Mouse (Mus musculus) embryonic facial prominence, embryonic 12.5 days (tissue): Measurements from ENCODE around the gene Inpp5f. TPM values are rescaled to one million over a fixed set of nuclear protein-coding genes. Genes with fewer than 3 reads are reported as not detected.

Experiments
- ATAC-seq: fragments of 200-750 bp; cut with Nextera tagmentation; 2 replicates; pipeline ENCODE4 v1.8.0; 2017; ENCODE audit not compliant: insufficient number of reproducible peaks, insufficient read depth, low FRiP score, low TSS enrichment
- H3K27ac ChIP-seq: fragments of 300-500 bp; sonication (generic); 2 replicates; pipeline ENCODE4 v1.5.1; 2016; ENCODE audit warnings: mild to moderate bottlenecking
- H3K27me3 ChIP-seq: fragments of 300-500 bp; sonication (generic); 2 replicates; pipeline ENCODE4 v1.6.1; 2016; ENCODE audit warnings: mild to moderate bottlenecking, moderate library complexity
- H3K36me3 ChIP-seq: fragments of 300-500 bp; sonication (generic); 2 replicates; pipeline ENCODE4 v1.6.1; 2016; ENCODE audit warnings: mild to moderate bottlenecking
- H3K4me1 ChIP-seq: fragments of 300-500 bp; sonication (generic); 2 replicates; pipeline ENCODE4 v1.6.1; 2016
- H3K4me2 ChIP-seq: fragments of 300-500 bp; sonication (generic); replicated peaks from 2 replicates; pipeline ENCODE4 v1.6.1; 2016; ENCODE audit warnings: mild to moderate bottlenecking, moderate library complexity
- H3K4me3 ChIP-seq: fragments of 300-500 bp; sonication (generic); 2 replicates; pipeline ENCODE4 v1.5.1; 2016; ENCODE audit warnings: mild to moderate bottlenecking
- H3K9ac ChIP-seq: fragments of 300-500 bp; sonication (generic); 2 replicates; pipeline ENCODE4 v1.6.1; 2016; ENCODE audit warnings: mild to moderate bottlenecking, moderate library complexity
- H3K9me3 ChIP-seq: fragments of 300-500 bp; sonication (generic); 2 replicates; pipeline ENCODE4 v1.6.1; 2016; ENCODE audit warnings: mild to moderate bottlenecking, moderate library complexity
- WGBS: fragments of 180-500 bp; shearing (Covaris S2); methylation state at CpG from one replicate; pipeline ENCODE4 v1.1.7; 2016; 5-methylcytosine and 5-hydroxymethylcytosine counted together
- polyA plus RNA-seq: library from polyadenylated mRNA; unstranded; fragments of >200 nt; fragmentation: Nextera tagmentation; extraction: Ambion mirVana; gene quantifications from 2 replicates; pipeline ENCODE4 v1.2.1, GENCODE M21; 2016

Inpp5f gene
- polyA plus RNA-seq, 1 experiment from 2014 or later, result 29.9 TPM

DNA sequence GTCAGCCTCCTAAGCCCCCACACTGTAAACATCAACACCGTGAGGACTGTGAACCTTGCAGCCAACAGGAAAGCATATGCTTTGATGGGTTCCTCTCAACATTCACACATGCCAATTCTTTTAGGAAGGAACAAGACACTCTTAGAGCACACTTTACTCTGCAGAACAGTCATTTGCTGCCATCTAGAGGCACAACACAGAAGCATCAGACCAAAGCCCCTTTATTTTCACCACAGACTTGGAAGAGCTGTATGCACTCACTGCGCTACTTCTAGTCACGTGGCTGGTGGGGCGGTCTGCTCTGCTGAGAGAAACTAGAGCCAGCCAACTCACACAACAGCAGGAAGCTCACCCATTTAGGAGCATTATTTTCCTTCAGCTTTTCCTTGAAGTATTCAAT is 113.6 kb downstream of the Inpp5f start:
- ATAC-seq, result peak; percentile 85
- H3K4me1 ChIP-seq, result no peaks in the 10 kb centered on the region
- no peak overlapping the region for H3K4me2 ChIP-seq
- no peak overlapping the region for H3K27ac ChIP-seq
- H3K4me3 ChIP-seq, result no peak overlapping the region
- peaks cover 33% of the 10 kb centered on the region for H3K36me3 ChIP-seq
- 41% methylated on average over 4 of the region's 4 CpGs for WGBS
- no peaks in the 10 kb centered on the region for H3K9me3 ChIP-seq
- no peak overlapping the region for H3K9ac ChIP-seq
- H3K27me3 ChIP-seq, result no peaks in the 10 kb centered on the region

GRCm38 (mm10) chr7:128725189-128725588 is 114.1 kb downstream of the Inpp5f start:
- H3K4me1 ChIP-seq, result no peaks in the 10 kb centered on the region
- H3K27me3 ChIP-seq, result no peaks in the 10 kb centered on the region
- no peak overlapping the region for H3K4me3 ChIP-seq
- H3K9ac ChIP-seq, result no peak overlapping the region
- no peak for ATAC-seq
- 83% methylated on average over 9 of the region's 9 CpGs for WGBS
- no peaks in the 10 kb centered on the region for H3K9me3 ChIP-seq
- H3K36me3 ChIP-seq, result peaks cover 30% of the 10 kb centered on the region
- H3K27ac ChIP-seq, result no peak overlapping the region
- no peak overlapping the region for H3K4me2 ChIP-seq

DNA sequence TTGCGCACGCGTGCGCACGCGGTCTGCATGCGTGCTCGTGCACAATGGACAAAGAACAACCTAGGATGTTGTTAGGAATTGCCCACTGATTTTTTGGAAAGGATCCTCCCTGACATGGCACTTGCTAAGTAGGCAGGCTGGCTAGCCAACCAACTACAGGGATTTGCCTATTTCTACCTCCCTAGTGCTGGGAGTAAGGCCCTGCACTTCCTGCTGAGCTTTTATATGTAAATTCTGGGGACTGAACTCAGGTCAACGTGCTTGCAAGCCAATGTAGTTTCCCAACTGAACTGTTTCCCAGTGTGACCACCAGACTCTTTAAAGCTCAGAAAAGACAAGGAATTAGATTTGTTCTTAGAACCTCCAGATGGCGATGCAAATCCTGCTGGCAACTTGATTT is 115.9 kb downstream of the Inpp5f start:
- peaks cover 16% of the 10 kb centered on the region for H3K36me3 ChIP-seq
- no peaks in the 10 kb centered on the region for H3K4me1 ChIP-seq
- WGBS, result 60% methylated on average over 10 of the region's 10 CpGs
- no peak overlapping the region for H3K27ac ChIP-seq
- no peaks in the 10 kb centered on the region for H3K27me3 ChIP-seq
- H3K9ac ChIP-seq, result no peak overlapping the region
- no peak overlapping the region for H3K4me3 ChIP-seq
- no peak overlapping the region for H3K4me2 ChIP-seq
- ATAC-seq, result no peak
- H3K9me3 ChIP-seq, result no peaks in the 10 kb centered on the region

DNA sequence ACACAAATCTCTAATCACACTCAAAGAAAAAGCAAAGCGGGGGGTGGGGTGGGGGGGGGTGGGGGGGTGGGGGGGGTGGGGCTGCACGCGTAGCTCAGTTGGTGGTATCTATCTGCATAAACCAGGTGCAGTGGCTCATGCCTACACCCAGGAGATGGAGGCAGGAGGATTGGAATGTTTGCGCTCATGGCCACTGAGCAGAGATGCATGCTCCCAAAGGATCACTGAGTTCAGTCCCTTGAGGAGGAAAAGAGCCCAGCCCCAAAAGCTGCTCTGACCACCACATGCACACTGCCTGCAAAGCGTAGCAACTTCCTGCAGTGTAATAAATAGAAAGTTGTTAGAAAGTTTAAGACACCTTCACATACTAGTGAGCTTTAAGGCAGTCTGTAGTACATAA is 116.6 kb downstream of the Inpp5f start:
- Histone ChIP-seq H3K9ac (no peak overlapping the region), H3K27ac (no peak overlapping the region), H3K4me2 (no peak overlapping the region), H3K36me3 (peaks cover 11% of the 10 kb centered on the region), H3K4me1 (no peaks in the 10 kb centered on the region), H3K27me3 (no peaks in the 10 kb centered on the region), H3K9me3 (no peaks in the 10 kb centered on the region), H3K4me3 (no peak overlapping the region)
- 53% methylated on average over 5 of the region's 5 CpGs for WGBS
- no peak for ATAC-seq

GRCm38 (mm10) chr7:128728738-128729137 is 117.6 kb downstream of the Inpp5f start:
- Histone ChIP-seq H3K36me3 (peaks cover 4% of the 10 kb centered on the region; the same call in 1 of the 2 replicates), H3K27ac (no peak overlapping the region), H3K4me2 (no peak overlapping the region), H3K27me3 (no peaks in the 10 kb centered on the region), H3K9me3 (no peaks in the 10 kb centered on the region), H3K4me1 (no peaks in the 10 kb centered on the region), H3K4me3 (no peak overlapping the region), H3K9ac (no peak overlapping the region)
- no peak for ATAC-seq
- 90% methylated on average over 10 of the region's 10 CpGs for WGBS

DNA sequence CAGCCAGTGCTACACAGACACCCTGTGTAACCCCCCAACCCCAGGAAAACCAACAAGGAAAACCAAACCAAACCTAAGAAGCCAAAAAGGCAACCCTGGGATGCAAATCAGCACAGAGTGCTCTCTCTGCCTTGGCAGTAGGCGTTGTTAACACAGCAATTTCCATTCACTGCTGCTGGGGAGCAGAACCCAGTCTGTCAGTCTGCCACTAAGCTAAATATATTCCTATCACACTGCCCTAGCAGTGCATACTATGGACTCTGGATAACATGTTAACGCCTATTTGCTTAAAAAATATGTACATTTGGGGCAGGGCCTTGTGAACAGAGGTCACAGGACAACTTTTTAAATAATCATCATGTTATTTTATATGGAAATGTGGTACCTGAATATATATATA is 120.5 kb downstream of the Inpp5f start:
- Histone ChIP-seq H3K9ac (no peak overlapping the region), H3K27ac (no peak overlapping the region), H3K4me3 (no peak overlapping the region), H3K4me1 (no peaks in the 10 kb centered on the region), H3K9me3 (no peaks in the 10 kb centered on the region), H3K4me2 (no peak overlapping the region), H3K36me3 (peaks cover 5% of the 10 kb centered on the region), H3K27me3 (no peaks in the 10 kb centered on the region)
- 81% methylated on average over 2 of the region's 2 CpGs for WGBS
- ATAC-seq, result no peak

DNA sequence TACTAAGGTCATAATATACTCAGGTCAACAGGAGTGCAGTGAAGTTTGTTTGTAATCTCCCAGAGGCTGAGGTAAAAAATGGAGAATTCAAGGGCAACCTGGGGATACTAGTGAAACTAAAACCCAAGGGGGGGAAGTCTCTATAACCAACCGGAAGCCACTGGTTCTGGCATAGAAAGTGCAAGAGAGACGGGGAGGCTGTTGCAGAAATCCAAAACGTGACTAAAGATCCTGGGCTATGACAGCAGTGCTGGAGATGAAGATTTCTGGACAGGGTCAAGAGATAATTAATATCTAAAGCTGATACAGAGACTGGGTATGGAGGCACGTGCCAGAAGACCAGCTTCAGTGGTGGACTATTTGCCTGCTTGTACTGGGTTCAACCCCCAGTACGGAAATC is 126.9 kb downstream of the Inpp5f start:
- WGBS, result 75% methylated on average over 5 of the region's 5 CpGs
- H3K9me3 ChIP-seq, result no peaks in the 10 kb centered on the region
- H3K27me3 ChIP-seq, result peaks cover 3% of the 10 kb centered on the region; the same call in 1 of the 2 replicates
- H3K27ac ChIP-seq, result no peak overlapping the region
- peak overlapping the region; percentile 96; the same call in 1 of the 2 replicates for H3K4me3 ChIP-seq
- peaks cover 5% of the 10 kb centered on the region for H3K36me3 ChIP-seq
- peak overlapping the region; percentile 92 for H3K4me2 ChIP-seq
- ATAC-seq, result no peak
- H3K4me1 ChIP-seq, result peaks cover 15% of the 10 kb centered on the region
- H3K9ac ChIP-seq, result no peak overlapping the region

- Histone ChIP-seq H3K4me3 (peak overlapping the region; percentile 96), H3K9me3 (no peaks in the 10 kb centered on the region), H3K4me1 (peaks cover 15% of the 10 kb centered on the region), H3K27me3 (peaks cover 3% of the 10 kb centered on the region; the same call in 1 of the 2 replicates), H3K4me2 (peak overlapping the region; percentile 92), H3K36me3 (peaks cover 5% of the 10 kb centered on the region), H3K27ac (no peak overlapping the region), H3K9ac (peak overlapping the region; percentile 97)
- no peak for ATAC-seq
- 1% methylated on average over 15 of the region's 15 CpGs for WGBS
Measured at GRCm38 (mm10) chr7:128739116-128739461, 128.0 kb downstream of the Inpp5f start.

DNA sequence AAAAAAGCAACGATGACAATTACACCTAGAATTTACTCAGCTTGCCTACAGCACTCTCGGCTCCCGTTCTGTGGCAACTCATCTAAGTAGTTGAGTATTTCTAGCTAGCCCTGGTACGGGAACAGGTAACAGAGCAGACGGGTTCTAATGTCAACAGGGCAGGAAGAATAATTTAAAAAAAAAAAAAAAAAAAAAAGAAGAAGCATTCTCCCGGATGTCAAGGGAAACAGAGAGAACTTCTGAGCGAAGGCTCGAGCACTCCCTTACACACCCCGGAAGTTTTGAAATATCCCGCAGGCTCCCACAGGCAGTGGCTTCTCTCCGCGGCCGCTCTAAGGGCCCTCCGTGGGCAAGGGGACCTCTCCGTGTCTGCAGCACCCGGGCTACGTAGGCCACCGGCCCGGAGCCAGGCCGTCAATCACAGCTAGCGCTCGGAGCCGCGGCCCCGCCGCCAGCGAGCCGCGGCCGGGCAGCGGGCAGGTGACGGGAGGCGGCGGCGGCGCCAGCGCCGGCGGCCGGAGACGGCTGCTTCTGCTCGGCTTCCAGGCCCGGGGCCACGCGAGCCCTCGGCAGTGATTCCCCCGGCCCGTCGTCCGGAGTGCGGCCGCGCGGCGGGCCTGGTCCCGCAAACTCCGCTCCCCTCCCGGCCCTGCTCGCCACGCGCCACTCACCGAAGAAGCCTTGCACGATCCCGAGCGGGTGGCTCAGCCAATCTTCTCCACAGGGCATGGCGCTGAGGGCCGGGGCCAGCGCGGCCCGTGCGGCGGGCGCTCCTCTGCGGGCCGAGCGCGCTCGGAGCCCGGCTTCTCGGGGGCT is 128.5 kb downstream of the Inpp5f start:
- peak overlapping the region; percentile 97 for H3K9ac ChIP-seq
- peaks cover 2% of the 10 kb centered on the region for H3K36me3 ChIP-seq
- peaks cover 15% of the 10 kb centered on the region for H3K4me1 ChIP-seq
- ATAC-seq, result no peak
- peak overlapping the region; percentile 96 for H3K4me3 ChIP-seq
- peak overlapping the region; percentile 91 for H3K27ac ChIP-seq
- H3K9me3 ChIP-seq, result no peaks in the 10 kb centered on the region
- whole genome bisulfite sequencing, result under 1% methylated on average over 77 of the region's 80 CpGs
- peak overlapping the region; percentile 92 for H3K4me2 ChIP-seq
- H3K27me3 ChIP-seq, result peaks cover 3% of the 10 kb centered on the region; the same call in 1 of the 2 replicates

DNA sequence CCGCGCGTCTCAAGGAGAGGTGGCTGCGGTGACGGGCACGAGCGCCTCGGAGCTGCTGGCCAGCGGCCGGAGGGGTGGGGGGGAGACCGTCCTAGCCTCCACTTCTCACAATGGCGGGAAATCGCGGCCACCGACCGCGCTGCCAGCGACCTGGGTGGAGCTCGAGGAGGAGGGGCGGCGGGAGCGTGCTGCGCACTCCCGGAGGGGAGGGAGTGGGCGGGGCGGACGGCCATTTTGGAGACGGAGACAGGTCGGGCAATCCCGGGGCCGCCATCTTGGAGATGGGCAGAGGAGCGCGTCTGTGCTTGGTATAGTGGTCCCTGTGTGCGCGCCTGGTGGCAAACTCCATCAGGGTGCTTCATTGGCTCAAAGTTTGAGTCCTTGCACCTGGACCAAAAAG is 129.2 kb downstream of the Inpp5f start, which contains the start of gene Mcmbp:
Gene Mcmbp, minus strand, starts transcription at position 162 of the 400 bp plus-strand sequence.
- peak; percentile 88 for ATAC-seq
- Histone ChIP-seq H3K4me3 (peak within 1 kb of the TSS; percentile 96), H3K36me3 (no peaks in the 10 kb centered on the region), H3K4me1 (peaks cover 15% of the 10 kb centered on the region), H3K9ac (peak within 1 kb of the TSS; percentile 97), H3K27me3 (peaks cover 3% of the 10 kb centered on the region; the same call in 1 of the 2 replicates), H3K9me3 (no peaks in the 10 kb centered on the region), H3K4me2 (peak within 1 kb of the TSS; percentile 92), H3K27ac (peak within 1 kb of the TSS; percentile 91)
- under 1% methylated on average over 35 of the region's 35 CpGs for WGBS

GRCm38 (mm10) chr7:128743898-128744297 is 132.8 kb downstream of the Inpp5f start:
- peaks cover 3% of the 10 kb centered on the region; the same call in 1 of the 2 replicates for H3K27me3 ChIP-seq
- WGBS, result 71% methylated on average over 2 of the region's 2 CpGs
- peaks cover 21% of the 10 kb centered on the region for H3K4me1 ChIP-seq
- H3K27ac ChIP-seq, result no peak overlapping the region
- no peaks in the 10 kb centered on the region for H3K36me3 ChIP-seq
- peak overlapping the region; percentile 99 for H3K4me3 ChIP-seq
- no peaks in the 10 kb centered on the region for H3K9me3 ChIP-seq
- peak overlapping the region; percentile 90 for H3K4me2 ChIP-seq
- H3K9ac ChIP-seq, result no peak overlapping the region
- ATAC-seq, result no peak
